Mouse (Mus musculus) naive thymus-derived CD4-positive, alpha-beta T cell, adult 2 months (primary cell): ENCODE data around the gene Ppp1r12b.

ENCODE experiments used
- DNase-seq: peaks from one replicate; pipeline ENCODE4 v3.0.0-alpha.2; 2011; ENCODE audit warnings: low read depth

Gene Ppp1r12b

GRCm38 (mm10) chr1:134790716-134791439 is 164.9 kb downstream of the Ppp1r12b start:
- no peak for DNase-seq

GRCm38 (mm10) chr1:134788096-134788495 is 167.6 kb downstream of the Ppp1r12b start:
- DNase-seq = no peak

DNA sequence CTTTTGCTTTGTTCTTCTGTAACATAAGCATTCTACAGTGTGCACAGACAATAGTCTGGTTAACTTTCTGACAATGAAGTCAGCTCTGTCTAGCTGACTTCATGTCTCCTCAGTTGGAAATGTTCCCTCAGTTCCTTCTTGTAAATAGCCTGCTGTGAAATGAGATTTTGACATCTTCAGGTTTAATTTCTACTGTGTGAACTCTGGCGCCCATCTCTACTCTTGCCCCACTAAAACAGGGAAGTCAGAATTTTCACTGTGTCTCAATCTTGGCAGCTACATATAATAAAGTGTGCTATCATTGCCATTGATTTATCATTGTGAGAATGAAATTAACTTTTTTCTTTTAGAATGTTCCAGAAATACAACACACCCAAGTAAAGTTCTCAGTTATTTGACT is 170.8 kb downstream of the Ppp1r12b start:
- DNase-seq = no peak

- no peak for DNase-seq
Measured at GRCm38 (mm10) chr1:134784481-134784880, 171.3 kb downstream of the Ppp1r12b start.

GRCm38 (mm10) chr1:134783958-134784357 is 171.8 kb downstream of the Ppp1r12b start:
- no peak for DNase-seq

DNA sequence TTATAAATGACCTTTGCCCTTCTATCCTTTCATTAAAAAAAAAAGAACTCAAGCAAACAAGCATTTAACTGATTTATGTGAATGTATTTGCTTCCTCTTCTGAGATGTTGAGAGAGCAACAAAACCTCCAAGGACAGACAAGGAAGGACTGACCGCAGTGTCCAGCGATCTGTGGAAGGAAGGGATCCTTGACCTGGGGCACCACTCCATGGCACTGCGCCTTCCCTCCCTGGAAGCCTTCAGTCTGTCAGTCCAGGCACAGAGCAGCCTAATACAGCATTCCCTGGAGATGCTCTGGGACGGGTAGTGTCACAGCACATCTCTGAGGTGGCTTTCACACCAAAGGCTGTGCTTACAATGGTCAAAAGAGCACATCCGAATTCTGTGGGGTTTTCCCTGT is 172.9 kb downstream of the Ppp1r12b start:
- no peak for DNase-seq

- DNase-seq = no peak
Measured at GRCm38 (mm10) chr1:134777936-134778548, 177.7 kb downstream of the Ppp1r12b start.

DNA sequence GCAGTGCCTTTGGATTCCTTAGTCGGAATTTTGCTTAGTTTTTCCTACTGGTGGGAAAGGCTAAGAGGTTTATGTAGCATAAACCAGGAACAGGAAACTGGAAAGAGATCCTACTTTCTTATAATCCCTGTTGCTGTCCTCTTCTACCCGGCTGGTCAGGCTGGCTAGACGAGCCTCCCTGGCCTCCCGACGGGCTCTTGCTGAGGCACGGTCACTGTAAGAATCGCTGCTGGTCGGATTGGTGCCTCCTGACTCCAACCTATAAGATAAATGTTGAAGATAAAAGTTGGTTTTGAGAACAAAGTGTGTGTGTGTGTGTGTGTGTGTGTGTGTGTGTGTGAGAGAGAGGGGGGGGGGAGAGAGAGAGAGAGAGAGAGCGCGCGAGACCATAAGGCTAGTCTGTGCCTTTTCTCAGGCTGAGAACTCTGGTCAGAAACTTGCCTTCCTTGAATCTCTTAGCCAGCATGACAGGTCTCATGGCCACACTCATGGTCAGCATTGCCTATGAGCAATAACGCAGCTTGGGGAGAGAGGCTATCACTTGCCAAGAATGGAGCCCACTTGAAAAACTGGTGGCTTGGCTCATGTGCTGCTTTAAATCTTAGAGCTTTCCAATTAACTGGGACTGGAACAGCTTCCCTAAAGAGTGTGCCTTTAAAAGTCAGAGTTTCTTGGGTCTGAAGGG is 178.4 kb downstream of the Ppp1r12b start:
- no peak for DNase-seq

DNA sequence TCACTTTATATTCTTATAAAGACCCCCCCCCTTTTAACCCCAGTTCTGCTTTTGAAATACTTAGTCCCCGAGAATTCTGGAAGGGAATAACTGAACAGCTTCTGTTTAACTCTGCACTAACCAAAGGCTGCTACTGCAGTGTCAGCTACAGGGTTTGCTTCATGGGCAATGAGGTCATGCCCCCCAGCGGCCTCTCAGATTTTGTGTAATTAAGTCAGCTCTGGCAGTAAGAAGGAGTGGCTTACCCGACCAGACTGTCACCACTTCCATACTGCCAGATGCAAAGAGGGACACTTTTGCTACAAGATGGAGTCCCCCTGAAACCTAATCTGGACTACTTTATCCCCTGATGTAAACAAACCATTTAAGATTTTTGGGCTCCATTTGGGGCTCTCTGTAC is 180.1 kb downstream of the Ppp1r12b start:
- DNase-seq = no peak

DNA sequence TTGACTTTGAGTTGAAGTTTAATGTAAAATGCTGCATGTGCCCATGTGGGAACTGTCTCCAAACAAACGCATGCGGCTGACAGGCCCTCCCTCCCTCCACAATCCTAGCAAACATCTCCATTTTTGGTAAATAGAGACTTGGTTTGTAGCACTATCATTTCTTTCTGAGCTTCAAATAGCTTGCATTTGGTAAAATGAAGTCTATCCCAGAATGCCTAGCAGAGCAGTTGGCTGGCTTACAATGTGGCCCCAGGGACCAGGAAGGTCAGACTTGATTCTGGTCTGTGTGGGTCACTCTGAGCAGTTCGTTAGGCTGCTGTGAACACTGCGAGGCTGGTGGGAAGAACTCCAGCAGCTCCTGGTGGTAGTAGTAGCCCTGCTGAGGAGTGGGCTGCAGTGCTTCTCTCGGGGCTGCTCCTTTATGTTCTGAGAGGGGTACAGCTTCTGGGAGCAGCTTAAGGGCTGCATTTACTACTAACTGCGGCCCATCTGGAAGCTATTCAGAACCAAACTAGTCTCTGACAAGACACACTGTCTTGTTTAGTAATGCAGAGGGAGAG is 180.9 kb downstream of the Ppp1r12b start:
- no peak for DNase-seq

DNA sequence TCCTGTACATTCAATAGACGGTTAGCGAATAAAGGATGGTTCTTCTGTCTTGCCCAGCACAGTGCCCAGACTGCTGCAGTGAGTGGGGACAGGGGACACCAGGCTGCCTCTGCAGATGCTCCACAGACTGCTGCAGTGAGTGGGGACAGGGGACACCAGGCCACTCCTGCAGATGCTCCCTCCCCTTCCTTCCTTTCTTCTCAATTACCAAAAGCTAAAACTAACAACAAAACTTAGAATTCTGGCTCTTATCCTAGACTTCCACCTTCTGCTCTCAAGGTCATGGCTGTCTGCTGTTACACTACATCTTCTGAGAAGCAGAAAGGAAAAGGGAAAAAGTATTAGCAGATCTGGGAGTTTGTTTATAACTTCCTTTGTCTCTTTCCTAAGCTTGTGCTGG is 181.5 kb downstream of the Ppp1r12b start:
- DNase-seq = no peak

DNA sequence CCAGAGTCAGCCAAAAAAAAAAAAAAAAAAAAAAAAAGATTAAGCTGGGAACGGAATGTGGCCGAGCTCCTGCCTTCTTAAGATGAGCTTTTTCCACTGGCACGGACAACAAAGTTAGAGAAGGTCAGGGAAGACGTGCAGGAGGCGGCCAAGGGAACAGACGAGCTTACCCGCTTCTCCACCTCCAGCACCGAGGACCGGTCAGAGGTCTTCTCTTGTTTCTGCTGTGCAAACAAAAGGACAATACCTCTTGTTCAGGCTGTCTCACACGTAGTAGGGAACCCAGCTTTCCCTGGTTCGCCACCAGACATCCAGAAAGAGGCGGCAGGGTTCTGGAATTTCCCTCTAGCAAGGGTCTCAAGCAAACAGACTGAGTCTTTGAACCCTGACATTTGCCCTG is 182.5 kb downstream of the Ppp1r12b start:
- no peak for DNase-seq

GRCm38 (mm10) chr1:134772821-134773220 is 182.9 kb downstream of the Ppp1r12b start:
- DNase-seq = no peak

DNA sequence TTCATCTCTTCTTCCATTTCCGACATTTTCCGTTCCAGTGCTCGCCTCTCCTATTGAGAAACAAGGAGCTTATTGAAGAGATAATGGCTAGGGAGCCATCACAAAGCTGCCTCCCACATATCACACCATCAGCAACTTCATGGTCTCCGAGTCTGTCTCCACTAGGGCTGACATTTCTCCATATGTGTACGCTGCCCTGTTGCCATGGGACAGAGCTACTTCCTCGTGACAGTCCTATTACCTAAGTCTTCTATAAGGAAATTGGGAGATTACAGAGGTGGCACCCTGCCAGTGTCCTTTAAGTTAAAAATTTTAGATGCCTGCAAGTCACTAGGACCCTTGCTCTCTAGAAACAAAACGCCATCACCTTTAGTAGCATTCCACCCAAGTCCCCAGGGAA is 183.7 kb downstream of the Ppp1r12b start:
- no peak for DNase-seq

- no peak for DNase-seq
Measured at GRCm38 (mm10) chr1:134771353-134771752, 184.4 kb downstream of the Ppp1r12b start.

- no peak for DNase-seq
Measured at GRCm38 (mm10) chr1:134770312-134770711, 185.4 kb downstream of the Ppp1r12b start.

DNA sequence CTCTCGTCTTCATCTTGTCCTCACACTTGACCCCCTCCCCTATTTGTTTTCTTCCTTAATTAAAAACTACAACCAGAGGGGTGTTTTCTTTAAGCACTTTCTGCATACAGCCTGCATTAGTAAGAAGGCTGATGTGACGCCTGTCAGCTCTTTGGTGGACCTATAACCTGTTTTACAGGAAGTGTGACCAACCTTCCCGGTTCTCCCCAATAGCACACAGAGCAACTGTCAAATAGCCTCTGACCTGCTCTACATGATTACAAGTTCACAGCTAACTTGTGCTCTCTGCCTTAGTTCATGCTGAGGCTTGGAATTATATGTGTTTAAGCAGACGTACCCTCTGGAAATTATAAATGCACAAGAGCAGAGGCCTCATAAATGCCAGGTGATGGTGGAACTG is 189.3 kb downstream of the Ppp1r12b start:
- no peak for DNase-seq

GRCm38 (mm10) chr1:134764831-134765458 is 190.8 kb downstream of the Ppp1r12b start:
- no peak for DNase-seq

- DNase-seq = no peak
Measured at GRCm38 (mm10) chr1:134763776-134764438, 191.8 kb downstream of the Ppp1r12b start.

DNA sequence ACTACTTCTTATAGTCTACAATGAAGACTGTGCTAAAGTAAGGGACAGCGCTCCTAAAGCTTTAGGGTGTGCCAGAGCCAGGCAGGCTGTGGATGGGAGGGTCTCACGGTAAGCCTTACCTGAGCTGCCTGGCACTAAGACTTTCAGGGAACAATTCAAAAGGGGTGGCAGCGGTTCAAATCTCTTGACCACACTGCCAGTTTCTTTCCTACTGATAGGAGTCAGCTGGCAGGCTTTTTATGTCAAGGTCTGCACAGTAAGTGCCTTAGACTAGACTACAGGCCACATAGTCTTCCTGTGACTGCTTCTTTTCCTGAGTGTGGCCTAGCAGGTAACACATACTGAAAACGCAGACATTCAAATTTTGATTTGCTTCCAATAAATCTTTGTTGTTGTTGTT is 192.5 kb downstream of the Ppp1r12b start:
- DNase-seq = no peak

GRCm38 (mm10) chr1:134761534-134761933 is 194.2 kb downstream of the Ppp1r12b start:
- DNase-seq = no peak

- DNase-seq = no peak
Measured at GRCm38 (mm10) chr1:134760642-134761041, 195.1 kb downstream of the Ppp1r12b start.
